Mouse (Mus musculus) mammary gland, adult 2 months (tissue): ENCODE measurements around the gene Gm5591. TPM values are rescaled to one million over a fixed set of nuclear protein-coding genes. Genes with fewer than 3 reads are reported as not detected.

Experiments used
- polyA plus RNA-seq: library from polyadenylated mRNA; depleted of rRNA; stranded (reverse); fragments of >200 nt; gene quantifications from 2 replicates; pipeline ENCODE4 v1.2.3, GENCODE M21; 2012; ENCODE audit warnings: low replicate concordance; rRNA removed

Gm5591 gene
- polyA plus RNA-seq = not detected in 2 replicates

DNA sequence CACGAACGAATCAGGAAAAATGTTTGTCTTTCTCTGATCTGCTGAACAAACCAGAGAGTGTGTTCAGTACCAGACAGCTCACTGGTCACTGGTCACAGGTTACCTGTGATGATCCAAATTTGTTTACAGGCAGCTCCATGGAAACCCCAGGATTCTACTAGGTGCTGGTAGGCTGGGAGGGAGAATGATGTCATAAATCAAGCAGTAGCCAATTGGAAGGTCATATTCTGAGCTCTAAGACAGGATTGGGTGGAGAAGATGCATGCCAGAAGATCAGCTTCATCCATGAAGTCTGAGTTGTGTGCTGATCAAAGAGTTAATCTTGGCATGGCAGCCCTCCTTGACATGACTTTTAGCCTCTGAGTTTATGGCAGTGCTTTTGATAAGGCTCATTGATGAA is at the start of gene Gm5591:
Gene Gm5591, minus strand, starts transcription at position 101 of the 400 bp plus-strand sequence.

